Mouse (Mus musculus) Muller cell, postnatal 12 days (primary cell): ENCODE data around the gene Gramd1b.
A peak's percentile ranks its signal among the peaks of the same experiment; 100 is the strongest.

Source experiments
- DNase-seq: peaks from one replicate; pipeline ENCODE4 v3.0.0-alpha.2; 2015; ENCODE audit errors: inconsistent ontology term

Gene Gramd1b

DNA sequence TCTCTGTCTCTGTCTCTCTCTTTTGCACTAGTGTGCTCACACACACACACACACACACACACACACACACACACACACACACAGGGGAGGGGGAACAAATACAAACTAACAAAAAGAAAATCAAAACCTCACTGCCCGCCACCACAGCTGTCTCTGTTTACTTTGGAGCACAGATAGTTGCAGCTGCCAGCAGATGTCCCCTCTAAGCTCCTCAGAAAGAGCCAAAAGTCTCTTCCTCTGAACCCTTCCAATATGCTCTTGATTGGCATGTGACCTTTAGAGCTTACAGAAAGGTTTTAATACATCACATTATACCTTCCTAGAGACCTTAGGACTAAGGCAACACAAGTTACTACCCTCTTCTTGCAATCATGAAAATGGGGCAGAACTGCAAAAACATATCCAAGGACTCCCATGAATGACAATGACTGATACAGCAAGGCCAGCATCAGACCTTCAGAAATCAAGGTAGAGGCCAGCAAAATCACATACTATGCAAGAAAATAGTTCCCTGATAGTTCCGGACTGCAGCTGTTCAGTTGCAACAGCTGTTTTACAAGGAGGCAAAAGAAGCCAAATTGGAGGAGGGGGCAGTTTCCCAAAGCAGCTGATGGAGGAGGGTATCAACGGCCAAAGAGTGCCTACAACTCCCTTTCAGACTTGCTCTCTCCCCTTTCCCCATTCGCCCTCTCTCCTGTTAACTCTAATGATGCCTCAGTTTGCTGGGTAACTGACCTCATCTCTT, 72.5 kb downstream of the Gramd1b start:
- DNase-seq: no peak

DNA sequence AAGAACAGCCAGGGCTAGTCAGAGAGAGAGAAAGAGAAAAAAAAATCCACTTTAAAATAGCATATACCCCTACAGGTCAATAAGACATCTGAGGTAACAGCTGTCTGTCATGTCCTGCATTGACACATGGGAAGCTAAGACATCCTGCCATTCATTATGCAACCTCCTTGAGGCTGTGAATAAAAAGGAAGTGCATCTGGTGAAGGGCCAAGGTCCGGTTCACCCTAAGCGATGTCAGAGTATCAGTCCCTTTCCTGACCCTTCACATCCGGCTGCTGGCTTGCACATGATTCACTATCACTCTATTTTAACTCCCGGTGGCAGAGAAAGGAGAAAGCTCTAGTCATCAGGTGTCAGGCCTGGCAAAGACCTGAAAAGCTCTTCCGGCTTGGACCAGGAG, 73.7 kb downstream of the Gramd1b start:
- no peak for DNase-seq

DNA sequence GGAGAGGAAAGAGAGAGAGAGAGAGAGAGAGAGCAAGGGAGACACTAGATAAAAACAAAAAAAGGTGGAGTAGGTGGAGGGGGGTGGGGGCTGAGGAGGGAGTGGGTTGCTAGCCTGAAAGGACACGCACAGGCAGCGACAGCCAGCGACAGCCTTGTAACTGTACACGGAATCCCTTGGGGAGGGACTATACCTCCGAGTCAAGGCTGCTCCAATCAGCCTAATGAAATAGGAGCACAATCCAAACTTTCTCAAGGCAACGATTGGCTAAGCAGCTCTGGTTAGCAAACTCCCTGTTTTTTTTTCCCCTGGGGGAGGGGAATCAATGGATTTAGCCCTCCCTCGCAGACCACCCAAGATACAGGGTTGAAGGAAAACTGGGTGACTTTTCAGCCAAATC, 75.0 kb downstream of the Gramd1b start:
- DNase-seq: peak; percentile 26

DNA sequence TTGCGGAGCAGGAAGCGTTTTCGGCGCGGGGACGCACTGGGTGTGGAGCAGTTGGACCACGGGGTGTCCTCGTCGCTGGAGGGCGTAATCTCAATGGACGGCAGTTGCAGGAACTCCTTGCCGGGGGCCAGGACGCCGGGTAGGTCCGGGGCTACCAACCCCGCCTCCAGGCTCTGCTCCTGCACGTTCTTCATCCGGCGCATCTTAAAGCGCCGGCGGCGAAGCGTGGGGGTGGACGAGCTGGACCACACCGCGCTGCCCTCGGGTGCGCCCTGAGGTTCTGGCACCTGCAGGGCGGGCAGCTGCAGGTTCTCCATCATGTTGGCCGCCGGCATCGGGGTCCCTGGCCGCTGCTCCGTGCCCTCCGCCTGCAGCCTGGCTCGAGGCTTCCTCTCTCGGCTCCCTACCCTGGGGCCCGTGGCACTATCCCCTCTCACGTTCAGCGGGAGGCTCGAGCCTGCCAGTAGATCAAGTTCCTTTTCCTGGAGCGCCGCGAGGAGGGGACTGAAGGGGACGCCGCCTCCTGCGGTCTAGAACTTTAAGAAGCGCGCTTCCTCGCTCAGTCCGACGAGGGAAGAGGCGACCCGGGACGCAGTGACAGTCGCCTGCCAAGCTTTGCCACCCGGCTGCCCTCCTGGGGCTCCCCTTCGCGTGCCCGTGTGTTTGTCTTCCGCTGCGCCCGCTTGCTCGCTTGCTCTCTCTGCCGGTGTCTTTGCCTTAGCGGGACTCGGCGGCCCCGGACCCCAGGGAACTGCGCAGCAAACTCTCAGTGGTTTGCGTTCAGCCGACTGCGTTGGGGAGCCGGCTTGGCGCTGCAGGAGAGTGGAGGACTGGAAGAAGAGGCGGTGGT, 75.6 kb downstream of the Gramd1b start:
- DNase-seq: peak; percentile 52

DNA sequence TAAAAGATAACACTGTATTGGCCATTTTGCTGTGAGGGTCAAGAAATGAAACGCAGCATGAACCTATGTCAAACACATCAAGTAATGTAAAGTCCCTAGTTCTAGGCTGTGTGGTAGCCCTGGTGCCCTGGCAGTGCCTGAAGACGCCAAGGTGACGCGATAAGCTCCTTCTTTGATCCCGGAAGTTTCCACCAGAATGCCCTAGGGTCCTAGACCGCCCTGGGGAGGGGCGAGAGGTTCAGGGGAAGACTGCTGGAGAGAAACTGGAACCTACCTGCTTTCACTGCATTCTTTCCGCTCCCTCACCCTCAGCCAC, 76.2 kb downstream of the Gramd1b start:
- DNase-seq: no peak

DNA sequence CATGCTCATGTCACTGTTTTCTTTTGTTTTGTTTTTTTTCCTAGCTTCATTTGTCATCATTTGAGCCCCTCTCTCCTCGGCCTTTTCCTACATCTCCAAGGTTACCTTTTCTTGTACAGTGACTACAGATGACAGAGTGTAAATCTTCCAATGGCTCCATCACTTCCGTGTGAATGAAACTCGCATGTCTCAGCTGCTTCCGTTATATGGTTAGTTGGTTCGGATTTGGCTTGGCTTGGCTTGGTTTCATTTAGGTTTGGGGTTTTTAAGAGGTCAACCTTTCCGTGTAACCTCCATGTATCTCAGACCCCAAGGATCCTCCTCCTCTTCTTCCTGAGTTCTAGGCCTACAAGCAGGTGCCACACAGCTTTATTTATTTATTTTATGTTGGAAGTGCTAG, 77.3 kb downstream of the Gramd1b start:
- DNase-seq: no peak

DNA sequence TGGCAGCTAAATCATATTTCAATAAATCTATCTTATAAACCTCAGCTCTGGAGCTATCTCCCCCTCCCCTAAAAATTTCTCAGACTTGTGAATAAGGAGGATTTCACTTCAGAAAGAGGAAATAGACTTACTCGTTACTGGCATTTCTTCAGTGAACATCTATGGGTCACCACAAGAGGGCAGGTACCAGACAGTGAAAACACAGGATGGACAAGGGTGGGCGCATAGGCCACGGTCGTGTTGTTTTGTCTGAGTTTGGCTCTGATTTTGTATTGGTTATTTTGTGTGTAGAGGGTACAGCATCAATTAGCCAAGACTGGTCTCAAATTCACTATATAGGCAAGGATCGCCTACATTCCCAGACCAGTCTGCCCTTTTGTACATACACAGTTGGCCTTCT, 79.0 kb downstream of the Gramd1b start:
- DNase-seq: no peak

DNA sequence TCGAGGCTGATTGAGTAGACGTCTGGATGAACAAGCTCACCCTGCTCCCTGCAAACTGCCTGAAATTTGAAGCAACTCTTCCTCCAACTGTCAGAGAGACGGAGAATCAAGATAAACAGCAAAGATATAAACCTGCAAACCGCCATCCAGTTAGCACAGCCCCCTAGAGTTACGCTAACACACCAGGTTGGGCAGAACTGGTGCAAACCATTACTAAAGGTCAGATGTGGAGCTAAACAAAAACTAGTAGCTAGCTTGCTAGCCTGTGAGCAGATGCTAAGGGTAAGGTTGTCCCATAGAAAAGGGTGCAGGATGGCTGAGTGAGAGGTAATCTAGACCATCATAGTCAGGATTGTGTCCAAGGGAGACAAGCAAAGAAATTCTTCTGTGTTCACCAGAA, 80.4 kb downstream of the Gramd1b start:
- no peak for DNase-seq

DNA sequence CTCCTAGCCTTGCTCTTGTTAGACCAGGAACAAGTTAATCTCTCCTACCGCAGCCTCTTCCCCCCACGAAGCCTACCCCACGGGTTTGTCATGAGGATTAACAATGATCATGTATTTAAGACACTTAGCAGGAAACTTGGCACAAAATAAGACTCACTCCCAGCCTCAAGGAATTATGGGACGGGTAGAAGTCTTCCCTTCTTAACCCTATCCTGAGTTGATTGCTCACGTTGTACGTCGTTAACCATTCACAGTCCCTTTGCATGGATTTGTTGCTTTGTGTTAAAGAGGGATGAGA, 80.8 kb downstream of the Gramd1b start:
- DNase-seq: no peak

DNA sequence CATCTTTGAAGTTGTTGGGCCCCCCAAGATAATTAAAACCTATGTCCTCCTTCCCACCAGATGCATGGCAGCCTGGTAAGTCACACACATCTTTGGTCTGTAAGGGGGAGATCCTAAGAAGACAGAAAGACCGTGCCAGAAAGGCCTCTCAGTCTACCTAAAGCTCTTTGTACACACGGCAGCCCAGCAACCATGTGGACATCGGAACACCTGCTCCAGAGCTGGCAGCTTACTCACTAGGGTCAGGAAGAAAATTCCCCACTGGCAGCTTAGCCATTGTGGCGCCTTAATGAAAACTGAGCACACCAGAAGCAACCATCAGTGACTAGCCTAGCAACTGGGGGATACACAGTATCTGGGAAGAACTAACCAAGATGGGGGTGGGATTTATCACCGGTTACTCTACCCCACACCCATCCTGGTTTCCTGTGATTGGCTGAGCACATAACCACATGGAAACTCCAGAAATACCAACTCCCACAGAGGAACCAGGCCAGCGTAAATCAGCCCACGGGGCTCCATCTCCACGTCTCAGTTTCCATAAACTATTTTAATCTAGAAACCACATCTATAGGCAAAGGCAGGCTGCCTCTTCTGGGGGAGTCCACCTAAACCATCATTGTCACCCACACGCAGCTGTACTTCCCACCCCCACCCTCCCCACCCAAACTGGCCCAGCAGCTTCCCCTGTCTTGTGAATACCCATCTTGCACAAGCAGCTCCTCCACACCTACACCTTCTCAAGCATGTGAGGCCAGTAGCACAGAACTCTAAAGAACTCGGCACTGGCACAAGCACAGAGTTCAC, 81.4 kb downstream of the Gramd1b start:
- DNase-seq: no peak

DNA sequence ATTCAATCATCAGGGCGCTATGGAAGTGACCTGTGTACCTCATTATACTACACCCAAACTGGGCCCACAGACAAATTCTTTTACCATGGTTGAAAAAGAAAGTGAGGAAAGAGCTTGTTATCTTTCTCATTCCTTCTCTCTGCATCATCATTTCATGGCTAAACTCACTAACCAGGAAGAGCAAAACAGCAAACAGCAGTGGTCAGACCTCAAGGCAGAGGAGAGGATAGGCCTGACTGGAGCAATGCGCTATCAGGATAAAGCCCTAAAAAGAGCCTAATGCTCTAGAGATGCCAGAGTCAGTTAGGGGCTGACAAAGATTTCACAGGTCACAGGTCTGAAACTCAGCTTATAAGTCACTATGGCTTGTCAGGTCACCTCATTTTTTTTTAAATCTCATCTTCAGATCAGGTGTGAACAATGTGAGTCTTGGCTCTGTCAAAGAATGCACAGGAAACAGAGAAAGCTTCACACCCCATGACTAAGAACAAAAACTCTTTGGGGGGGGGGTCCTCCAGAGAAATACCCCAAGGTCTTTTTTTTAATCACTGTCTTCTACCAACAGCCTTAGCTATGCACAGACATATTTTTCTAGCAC, 82.4 kb downstream of the Gramd1b start:
- peak; percentile 37 for DNase-seq

DNA sequence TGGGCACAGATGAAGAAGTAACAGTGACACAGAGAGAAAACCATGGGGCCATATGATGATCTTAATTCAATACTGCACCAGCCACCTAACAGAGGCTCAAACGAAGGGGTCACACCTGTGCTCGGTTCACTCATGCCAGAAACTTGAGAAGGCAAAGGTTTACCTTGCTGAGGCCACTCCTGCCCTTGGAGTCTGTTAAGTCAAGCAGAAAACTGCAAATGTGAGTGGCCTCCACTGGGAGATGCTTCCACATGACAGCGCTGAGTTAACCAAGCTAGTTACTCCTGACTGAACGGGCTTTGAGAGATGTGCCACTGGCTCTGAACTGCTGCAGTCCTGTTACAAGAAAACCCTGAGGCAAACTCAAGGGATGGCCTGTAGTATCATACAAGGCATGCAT, 83.9 kb downstream of the Gramd1b start:
- no peak for DNase-seq

DNA sequence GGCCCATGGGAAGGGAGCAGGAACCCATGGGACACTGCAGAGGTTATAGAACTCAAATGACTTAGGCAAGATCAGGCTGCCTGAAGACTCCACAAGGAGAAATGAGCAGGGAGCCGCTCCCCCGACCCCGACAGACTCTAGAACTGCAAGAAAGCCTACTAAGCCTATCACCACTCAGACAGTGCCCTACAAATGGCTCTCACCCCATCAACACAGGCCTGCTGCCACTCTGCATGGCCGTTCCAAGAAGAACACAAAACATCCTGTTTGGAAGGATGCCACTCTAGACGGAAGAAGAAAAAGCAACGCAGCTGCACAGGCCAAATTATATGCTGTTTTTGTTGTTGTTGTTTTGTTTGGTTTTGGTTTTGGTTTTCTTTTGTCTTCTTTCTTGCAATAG, 86.2 kb downstream of the Gramd1b start:
- no peak for DNase-seq

DNA sequence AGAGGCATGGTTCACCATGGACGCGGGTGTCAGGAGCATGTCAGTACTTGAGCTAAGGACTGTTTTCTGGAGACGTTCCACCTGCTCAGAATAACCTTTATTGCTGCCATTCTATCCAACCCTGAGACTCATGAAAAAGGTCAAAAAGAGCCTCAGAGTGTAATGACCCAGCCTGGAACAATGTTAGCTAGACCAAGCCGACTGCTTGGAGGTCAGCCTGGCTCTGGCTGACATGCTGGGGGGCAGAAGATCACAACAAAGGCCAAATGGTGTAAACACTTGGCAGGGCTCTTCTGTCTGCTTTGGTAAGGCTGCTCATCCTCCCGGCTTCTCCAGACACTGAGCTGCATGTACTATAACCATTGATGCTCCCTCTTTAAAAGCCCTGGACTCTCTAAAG, 88.4 kb downstream of the Gramd1b start:
- no peak for DNase-seq

DNA sequence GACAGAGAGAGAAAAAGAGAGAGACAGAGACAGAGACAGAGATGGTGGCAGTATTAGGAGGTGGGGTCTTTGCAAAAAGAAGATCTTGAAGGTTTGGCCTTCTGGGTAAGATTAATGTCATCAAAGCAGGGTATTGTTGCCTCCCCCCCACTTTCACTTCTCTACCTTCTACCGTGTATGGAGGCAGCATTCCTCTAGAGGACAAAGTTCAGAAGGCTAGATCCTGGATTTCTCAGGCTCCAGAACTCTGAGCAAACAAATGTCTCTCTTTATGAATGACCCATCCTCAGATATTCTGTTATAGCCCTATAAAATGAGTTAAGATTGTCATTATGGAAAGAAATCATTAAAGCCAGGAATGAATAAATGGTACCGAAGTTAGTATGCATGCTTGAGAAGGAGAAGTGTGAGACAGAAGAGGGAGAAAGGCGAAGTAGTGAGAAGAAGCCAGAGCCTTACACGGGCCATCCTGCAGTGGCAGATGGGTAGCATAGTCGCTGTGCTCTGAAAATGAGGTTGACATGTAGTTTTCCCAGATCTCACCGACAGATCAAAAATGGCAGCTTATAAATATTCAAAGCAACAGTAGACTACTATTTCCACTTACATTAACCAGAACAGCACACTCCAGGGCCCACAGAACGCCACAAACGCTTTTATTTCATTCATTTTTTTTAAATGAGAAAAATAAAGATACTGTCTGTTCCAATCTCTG, 91.1 kb downstream of the Gramd1b start:
- no peak for DNase-seq

DNA sequence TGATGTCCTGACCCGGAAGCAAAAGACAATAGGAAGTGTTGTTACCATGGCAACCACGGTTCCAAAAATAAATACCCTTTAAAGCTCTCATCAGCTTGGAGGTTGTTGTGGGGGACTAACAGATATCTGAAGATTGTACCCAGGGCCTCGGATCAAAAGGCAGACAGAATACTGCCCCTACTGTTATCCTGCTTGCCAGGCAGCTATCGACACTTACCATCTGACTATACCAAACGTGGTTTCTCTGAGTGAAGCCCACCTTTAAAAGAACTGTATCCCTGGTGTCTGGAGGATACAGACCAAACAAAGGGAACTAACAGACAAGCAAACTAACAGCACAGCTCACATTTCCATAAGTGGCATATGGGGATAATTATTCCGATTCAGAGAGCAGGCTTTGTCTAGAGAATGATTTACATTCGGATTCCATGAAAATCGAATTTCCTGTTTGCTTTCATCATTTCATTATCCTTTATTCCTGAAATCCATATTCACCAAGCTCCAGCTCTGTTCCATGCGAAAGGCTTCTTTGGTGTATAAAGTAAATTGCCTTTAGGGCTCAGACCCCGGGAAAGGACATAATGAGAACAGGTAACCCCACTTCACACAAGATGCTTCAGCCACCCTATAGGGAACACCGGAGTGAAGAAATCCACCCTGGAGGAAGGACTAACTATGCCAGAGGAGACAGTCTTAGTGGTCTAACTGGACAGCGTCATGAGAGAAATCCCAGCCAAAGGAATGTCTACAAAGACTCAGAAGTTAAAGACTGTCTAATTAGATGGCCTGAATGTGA, 92.3 kb downstream of the Gramd1b start:
- no peak for DNase-seq

DNA sequence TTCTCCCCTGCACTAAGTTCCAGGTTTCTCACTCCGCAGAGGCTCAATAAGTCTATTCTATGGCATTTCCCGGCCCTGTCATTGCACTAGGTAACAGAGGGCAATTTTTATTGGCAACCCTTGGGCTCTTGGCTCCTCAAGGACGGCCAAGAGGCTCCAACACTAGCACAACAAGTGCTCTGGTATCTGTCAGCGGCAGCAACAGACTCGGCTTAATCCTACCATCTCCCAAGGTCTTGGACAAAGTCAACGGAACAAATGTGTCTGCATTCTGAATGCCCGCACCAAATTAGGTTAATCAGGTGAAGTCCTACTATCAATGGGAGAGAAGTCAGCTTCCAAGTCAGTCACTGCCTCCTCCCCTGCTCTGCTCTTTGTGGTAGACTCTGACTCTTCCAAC, 93.3 kb downstream of the Gramd1b start:
- DNase-seq: no peak

DNA sequence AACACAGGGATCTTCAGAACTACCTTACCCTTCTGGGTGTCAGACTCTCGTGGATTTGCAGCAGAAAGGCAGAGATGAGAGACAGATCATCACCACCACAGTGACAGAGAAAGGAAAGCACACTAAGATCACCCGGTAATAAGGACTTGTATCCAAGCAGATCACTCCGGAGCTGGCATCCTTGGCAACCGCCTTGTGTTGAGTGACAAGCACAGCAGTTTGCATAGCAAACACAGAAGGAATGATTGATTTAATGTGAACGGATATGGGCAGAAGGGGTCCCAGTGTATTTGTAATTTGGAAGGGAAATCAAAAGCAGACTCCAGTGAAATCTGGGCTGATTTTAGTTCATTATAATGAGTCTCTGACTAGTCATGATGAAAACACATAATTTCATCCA, 97.9 kb downstream of the Gramd1b start:
- no peak for DNase-seq

DNA sequence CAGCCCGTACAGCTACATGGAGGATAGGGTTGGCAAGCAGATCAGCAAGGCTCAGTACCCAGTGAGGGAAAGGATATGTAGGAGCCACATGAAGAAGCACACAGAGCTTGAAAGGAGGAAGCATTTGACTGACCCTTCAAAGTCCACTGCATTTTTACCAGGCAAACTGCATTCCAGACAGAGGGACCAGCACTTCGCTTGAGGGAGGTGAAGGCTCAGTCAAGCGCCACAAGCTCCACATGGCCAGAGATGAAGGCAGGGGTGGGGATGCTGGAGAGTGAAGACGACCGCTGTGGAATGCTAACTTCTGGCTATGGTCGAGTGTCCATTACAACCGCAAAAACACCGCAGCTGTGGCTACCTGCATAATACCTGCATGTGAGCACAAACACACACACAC, 100.2 kb downstream of the Gramd1b start:
- DNase-seq: no peak

DNA sequence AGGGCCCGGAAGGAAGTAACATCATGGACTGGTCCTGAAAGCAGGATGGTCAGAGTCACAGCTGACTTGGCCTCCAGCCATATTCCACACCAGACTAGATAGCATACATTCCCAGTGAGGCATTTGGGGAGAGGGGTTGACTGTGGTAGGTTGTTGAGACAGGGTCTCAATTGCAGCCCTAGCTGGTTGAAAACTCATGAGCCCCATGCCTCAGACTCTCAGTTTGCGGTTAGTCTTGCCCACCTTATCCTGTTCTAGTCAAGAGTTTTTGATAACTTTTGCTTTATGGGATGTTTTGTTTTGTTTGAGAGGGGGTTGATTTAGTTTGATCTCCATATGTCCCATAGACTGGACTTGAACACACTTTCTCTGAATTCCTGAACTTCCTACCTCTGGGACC, 103.5 kb downstream of the Gramd1b start:
- no peak for DNase-seq
